Mouse (Mus musculus) lung, postnatal 36 days (tissue): ENCODE data around the gene Tmem135.
"Not testable (repeated sequence)": the region's sequence is repeated elsewhere in the genome, so short reads cannot be mapped to it uniquely, and the experiment has no call there.

Experiments
- DNase-seq: peaks from one replicate; pipeline ENCODE4 v3.0.0; 2022; ENCODE audit warnings: mixed read lengths

Tmem135 gene

DNA sequence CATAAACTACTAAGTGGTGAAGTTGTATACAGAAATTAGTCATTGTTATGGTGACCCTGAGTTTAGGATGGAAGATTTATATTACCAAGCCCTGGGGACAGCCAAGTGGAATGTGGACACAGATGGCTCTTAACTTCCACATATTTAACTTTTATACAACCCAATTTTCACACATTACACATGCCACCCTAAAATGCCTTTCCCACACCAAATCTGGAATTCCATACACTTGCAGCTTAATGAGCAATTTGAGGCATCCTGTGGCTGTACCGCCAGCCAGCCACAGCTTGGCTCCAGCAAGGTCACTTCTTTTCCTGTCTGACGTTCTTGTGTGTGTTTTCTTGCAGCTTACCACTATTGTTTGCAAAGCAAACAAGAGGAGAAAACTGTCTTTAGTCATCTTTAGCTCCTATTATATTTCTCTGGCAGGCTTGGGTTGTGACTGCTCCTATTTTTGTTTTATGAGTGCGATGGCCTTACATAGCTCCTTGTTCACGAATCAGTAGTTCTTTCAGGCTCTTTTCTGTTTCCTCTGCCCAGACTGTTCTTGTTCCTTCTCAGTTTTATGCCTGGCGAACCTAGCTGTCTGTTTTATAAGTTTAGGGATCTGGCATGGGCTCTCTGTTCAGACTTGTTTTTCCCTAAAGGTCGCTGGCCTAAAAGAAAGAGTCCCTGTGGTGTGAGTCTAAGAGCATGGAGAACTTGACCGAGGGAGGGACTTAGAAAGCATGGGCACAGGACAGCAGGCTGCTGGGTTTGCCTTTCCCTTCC, 22.9 kb downstream of the Tmem135 start:
- no peak for DNase-seq

DNA sequence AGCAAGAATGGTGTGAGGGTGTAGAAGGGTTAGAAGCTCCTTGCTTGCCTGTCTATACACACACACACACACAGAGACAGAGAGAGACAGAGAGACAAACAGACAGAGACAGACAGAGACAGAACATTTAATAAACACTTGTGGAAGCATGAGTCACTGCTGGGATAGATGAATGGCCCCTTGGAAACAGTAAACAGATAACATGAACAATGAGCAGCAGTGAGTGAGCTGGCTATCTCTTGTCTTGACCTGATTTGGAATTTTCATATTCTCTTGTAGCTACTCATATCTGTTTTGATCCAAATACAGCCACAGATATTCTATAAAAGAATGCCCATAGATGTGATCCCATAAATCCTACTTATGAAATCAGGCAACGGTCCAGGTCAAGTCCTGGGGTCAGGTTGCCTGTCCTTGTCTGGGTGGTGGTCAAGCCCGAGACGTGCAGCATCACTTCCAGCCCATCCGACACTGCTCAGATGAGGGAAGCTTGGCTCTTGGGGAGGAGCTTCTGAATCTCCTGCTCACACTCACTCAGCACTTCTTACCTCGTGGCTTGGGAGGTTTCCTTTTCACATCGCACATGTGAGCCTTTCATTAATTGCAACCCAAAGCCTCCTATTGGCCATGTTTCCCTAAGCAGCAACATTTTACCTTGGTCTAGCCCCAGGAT, 32.3 kb downstream of the Tmem135 start:
- no peak for DNase-seq

DNA sequence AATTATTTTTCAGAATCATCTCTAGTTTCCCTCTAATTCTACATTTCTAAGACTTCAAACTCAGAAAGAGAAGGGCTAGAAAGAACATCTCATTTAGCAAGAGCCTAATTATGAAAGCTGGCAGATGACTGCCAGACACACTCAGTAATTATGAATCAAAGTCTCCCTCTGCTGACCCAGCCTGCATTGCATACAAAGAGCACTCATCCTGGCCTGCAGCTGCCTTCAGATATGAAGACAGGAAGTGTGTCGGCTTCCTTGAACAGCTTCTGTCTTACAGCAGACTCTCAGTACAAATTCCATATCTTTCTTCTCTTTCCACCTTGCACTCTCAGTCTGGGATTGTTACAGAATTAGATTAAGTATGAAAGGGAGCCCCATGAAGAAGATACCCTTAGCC, 33.1 kb downstream of the Tmem135 start:
- DNase-seq, result peak; percentile 87

DNA sequence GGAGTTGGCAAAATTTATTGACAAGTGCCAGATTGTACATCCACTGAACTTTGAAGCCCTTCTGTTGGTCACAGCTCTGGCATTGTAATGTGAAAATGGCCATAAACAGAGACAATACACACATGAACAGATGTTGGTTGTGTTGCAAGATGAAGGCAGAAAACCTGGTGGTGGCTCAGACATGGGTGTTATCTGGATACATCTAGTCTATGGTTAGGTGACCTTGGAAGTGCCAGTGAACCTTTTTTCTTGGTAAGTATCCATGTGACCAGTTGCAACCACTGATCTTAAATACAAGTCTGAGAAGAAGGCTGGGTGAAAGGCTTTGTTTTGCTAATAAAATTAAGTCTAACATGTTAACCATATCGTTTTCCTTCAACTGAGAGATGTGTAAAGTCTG, 33.9 kb downstream of the Tmem135 start:
- DNase-seq, result no peak

DNA sequence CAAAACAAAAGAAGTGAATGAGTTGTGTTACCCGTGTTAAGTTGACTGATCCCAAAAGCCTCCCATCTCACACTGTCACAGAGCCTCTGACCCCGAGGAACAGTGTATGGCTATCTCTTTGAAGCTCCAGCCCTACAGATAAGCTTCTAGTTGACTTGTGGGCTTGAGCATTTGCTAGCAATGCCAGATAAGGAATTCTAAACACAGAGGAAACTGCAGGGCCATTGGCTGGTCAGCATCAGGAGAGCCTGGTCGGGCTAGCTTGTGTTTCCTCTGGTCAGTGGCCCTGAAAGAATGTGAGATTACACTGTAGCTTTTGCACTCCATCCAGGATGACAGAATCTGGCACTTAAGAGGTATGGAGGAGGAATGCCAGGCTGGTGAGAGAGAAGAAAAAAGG, 36.4 kb downstream of the Tmem135 start:
- DNase-seq, result no peak

DNA sequence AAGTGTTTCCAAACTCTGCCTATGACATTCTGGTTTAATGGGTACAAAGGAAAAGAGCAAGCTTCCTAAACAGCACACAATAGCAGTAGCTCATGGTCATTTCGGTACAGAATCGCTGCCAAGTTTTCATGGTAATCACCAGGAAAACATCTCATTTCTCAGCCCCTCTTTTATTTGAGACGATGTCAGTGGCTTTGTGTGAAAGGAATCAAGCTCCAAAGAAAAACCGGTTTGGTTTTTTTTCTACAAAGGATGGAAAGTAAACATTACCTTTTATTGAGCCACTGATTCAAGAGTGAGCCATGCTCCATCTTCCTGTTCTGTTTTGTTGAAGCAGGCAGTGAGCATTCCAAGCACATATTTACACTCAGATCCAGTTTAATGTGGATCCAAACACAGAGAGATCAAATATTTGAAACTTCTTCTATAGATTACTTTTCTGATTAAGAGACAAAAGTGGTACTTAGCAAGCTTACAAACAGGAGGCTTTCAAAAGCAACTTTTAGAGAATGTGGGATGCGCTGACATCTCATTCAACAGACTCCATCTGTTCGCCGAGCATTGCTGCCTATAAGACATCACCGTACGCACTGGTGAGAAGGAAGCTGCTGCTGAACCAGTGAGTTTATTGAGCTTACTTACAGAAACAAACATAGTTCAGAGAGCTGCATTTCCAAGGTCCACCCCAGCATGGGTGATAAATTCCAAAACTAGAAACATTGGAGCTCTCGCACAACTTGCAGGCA, 38.7 kb downstream of the Tmem135 start:
- DNase-seq, result no peak

DNA sequence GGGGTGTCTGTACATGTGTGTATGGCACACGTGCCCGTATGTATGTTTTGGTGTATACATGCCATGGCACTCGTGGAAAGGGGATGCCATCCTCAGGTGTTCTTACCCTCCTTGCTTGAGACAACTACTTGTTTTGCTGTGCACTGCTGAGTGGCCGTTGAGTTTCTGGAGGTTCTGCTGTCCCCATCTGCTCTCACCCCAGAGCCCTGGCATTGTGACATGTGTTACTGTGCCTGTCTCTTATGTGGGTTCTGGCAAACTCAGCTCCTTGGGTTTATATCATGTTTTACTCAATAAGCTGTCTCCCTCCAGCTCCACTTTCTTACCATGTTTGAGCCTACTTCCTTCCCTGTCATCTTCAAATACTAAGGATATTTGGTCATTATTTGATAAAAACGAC, 40.0 kb downstream of the Tmem135 start:
- no peak for DNase-seq

DNA sequence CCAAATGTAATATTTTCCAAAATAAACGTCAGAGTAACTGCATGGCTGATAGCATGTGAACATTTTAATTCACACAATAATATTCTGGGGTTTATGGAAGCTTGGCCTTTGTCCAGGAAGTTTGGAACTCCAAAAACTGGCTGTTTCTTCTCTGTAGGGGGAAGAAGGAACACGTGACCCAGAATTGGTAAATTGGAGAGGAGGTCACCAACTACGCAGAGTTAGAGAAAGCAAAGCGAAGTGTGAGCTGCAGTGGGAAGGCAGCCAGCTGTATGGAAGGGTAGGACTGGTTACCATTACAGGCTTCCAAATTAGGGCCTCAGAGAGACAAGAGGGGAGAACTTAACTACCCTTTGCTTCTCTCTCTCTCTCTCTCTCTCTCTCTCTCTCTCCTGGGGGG, 47.7 kb downstream of the Tmem135 start:
- no peak for DNase-seq

DNA sequence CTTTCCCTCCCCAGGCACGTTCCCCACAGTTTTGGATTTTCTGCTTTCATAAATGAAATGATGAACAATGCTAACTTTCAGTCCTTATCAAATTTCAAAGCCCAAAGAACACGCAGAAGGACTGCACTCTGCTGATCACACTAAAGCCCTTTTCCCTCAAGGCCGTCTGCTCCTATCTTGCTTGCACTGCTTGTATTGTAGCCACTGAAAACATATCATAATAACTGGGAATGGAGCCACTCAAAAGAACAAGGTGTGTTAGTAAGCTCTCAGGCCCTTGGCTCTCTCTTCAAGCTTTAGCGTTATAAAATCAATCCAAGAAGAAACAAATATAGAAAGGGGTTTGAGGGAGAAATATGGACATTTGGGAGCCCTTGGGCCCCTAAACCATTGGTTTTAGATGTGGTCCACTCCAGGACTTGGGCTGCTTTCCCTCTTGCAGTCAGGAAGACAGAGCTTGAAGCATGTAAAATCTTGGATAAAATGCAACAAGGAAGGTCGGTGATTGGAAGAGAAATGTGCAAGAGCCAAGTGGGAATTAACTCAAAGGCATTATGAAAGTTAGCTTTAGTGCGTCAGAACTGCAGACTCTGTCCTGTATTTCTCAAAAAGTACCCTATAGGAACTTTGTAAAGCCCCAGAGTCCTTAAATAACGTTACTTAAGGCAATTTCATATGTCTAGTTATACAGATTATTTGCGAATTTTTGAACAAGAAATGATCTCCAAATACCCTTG, 48.3 kb downstream of the Tmem135 start:
- no peak for DNase-seq

DNA sequence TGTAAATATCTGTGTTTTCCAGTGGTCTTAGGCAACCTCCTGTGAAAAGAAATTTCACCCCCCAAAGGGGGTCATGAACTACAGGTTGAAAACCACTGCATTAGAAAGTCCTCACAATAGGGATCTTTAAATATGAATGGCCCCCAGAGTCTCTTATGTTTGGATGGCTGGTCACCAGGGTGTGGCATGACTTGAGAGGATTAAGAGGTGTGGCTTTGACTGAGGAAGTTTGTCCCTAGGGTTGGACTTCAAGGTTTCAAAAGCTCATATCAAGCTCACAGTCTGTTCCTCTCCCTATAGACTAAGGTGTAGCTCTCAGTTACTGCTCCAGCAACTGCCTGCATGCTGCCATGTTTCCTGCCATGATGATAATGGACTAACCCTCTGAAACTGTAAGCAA, 62.0 kb downstream of the Tmem135 start:
- DNase-seq, result peak; percentile 15

DNA sequence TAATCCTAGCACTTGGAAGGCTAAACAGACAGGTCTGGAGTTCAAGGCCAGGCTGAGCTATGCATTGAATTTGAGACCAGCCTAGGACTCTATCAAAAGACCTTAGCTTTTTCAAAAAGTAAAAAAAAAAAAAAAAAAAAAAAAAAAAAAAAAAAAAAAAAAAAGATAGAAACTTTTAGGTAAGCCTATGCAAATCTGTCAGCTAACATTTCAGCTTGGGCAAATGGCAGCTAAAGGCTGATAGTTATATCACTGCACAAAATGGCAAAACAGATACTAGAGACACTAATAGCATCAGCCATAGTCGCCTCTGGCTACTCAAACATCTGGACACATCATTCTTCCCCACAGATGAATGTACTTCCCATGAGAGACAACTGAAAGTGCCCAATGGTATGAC, 64.2 kb downstream of the Tmem135 start:
- DNase-seq, result no peak

DNA sequence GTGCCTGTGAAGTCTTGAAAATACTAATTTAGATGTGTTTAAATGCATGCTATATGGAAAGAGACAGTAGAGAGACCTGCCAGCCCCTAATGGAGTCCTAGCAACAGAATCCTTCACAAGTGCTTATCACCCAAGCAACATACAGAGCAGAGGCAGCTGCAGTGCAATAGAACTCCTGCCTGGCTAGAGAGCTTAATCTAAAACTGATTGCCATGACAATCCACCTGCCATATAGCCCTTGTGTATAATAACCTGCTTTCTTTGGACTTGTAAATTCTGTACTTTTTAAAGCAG, 64.9 kb downstream of the Tmem135 start:
- DNase-seq, result no peak

DNA sequence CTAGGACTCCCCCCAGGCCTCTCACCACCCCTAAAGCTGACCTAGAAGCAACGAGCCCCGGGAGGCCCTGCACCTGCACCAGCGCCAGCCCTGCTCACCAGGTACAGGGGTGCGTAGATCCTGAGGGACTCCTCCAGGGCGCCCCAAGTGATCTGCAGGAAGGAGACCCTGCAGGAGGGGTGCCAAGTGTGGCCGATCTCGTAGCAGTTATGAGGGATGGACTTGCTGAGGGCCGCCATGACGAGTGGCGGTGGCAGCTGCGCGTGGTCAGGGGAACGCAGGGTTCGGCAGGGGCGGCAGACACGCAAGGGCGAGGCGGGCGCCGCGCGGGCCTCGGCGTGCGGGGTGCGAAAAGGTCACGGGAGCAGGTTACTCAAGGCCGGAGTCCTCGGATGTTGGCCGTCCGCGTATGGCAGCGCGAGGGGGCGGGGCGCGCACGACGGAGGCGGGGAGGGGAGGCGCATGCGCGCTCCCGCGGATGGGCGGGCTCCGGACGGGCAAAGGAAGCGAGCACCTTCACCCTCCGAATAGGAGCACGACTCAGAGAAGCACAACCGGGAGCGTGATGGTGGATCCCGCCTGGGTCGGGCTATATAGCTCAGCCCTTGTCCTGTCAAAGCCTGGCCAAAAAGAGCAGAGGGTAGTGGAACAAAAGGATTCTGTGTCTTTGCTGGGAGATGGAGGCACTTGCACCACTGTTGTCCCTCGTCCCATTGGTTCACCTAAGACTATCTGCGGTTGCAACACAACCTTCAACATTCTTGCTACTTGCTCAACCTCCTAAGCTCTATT, 65.5 kb downstream of the Tmem135 start:
- DNase-seq, result peak; percentile 95

DNA sequence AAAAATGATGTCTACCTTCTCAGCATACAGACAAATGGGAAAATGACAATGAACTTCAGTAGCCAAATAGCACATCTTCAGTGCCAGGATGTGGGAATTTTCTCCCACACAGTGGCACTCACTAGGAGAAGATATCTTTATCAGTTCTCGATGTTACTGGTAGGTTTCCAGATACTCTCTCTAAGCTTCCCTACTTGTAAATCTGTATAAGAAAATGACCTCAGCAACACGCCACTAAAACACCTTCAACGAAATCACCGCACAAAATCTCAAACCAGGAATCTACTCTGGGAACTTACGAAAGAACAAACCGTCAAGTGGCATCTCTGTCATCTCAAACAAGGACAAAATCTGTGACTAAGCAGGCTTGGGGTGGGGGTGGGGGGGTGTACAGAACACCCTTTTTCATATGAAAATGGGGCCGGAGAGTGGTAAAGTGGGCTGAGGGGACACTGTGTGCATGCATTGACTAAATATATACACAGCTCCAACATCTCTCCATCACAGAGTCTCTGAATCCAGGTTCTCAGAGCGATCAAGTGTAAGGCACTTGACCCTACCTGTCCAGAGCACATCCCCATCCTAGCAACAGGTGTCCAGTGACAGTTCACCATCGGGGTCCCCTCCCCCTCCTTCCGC, 66.2 kb downstream of the Tmem135 start:
- DNase-seq, result no peak

DNA sequence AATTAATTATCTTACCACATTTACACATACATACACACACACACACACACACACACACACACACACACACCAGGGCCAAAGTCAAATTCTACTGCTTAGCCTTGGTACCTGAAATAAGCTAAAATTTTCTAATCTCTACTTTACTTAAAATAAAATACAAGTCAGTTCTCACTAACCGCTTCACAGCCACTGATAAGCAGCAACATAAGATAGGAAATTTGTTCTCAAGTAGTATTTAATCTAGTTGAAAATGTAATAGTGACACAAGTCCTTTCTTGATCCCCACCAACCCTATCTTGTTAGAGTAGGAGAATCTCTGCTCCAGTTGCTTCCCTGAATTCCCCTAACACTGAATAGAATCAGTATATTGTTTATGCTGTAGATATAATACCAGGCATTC, 67.6 kb downstream of the Tmem135 start:
- DNase-seq, result no peak

DNA sequence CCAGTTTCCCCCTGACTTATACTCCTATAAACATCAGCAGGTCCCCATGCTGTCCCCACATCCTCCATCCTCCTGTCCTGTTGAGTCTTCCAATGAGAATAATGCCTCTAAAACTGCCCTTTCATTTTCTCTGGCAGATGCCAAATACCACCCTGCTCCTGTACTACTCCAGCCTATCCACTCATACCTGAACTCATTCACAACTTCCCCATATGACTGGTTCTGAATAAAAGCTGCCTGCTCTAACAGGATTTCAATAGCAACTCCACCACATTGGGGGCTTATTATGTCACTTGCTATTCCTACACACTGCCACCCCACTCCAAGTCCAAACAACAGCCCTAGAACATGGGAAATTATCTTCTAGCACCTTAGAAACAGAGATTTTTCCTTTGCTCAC, 68.7 kb downstream of the Tmem135 start:
- DNase-seq, result no peak

DNA sequence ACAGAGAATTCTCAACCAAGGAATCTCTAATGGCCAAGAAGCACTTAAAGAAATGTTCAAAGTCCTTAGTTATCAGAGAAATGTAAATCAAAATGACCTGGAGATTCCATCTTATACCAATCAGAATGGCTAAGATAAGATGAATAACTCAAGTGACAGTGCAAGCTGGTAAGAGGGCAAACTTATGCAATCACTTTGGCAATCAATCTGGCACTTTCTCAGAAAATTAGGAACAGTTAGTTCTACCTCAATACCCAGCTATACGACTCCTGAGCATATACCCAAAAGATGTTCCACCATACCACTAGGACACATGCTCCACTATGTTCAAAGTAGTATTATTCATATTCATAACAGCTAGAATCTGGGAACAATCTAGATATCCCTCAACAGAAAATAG, 74.1 kb downstream of the Tmem135 start:
- peak; percentile 38 for DNase-seq

DNA sequence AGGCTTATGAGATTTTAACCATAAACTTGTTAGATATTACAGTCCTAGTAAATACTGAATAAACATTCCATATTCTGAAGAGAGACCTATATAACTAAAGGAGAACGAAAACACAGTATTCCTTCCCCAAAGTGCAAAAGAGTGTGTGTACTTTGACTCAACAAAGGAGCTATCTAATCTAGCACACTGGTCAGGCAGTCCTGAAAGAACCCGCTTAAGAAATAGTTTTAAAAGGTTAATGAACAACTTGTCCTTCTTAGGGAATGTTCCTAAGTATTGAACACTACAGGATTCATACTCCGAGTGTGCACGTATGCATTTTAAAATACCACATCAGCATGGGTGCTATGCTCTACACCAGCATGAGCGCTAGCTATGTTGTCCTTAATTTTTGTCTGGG, 76.3 kb downstream of the Tmem135 start:
- DNase-seq, result no peak

DNA sequence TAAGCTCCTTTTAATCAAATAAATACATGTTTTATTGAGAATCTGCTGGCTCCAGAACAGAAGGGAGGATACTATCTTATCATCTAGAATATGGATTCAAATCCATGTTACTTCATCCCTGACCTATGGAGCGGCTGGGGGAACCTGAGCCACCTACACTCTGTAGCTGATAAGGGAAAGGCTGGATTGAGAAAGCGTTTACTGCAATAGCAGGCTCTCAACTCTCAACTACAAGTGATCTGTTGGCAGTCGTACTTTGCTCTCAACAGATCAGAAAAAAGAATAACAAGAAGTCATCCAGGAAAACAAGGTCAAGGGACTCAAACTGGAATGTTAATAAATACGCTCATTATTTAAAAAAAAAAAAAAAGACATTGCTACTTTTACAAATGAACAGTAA, 77.3 kb downstream of the Tmem135 start:
- peak; percentile 29 for DNase-seq

DNA sequence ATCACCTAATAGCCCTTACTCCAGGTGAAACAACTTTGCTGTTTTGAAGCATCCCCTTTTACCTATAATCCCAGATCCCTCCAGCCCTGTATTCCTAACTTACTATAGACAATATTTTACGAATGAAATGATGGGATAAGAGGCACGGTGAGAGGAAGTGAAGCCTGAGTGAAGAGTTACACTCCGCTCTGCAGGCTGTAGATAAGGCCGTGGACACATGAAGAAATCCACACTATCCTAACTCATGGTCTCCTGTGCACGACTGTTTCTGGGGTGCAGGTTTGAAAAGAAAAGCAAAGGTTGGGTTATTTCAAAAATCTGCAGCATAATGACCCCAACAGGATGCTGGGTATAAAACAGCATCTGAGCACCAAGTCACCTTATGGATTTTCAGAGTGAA, 77.8 kb downstream of the Tmem135 start:
- DNase-seq, result no peak

DNA sequence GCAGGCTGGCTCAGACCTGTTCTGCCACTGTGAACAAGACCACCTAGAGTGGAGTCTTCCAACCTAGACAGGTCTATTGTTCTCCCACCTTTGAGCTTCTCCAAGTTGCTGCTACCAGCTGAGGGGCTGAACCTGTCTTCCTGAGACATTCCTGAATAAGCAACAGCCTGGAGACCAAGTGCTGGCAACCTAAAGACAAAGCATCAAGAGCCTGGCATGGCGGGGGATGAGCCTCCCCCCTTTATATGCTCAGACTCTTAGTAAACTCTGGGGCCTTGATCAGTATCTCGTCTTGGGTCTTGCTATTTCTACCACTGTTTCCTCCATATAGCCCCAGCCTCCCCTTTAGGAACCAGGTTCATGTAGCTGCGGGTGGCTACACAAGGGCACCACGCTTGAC, 81.3 kb downstream of the Tmem135 start:
- not testable (repeated sequence) for DNase-seq

DNA sequence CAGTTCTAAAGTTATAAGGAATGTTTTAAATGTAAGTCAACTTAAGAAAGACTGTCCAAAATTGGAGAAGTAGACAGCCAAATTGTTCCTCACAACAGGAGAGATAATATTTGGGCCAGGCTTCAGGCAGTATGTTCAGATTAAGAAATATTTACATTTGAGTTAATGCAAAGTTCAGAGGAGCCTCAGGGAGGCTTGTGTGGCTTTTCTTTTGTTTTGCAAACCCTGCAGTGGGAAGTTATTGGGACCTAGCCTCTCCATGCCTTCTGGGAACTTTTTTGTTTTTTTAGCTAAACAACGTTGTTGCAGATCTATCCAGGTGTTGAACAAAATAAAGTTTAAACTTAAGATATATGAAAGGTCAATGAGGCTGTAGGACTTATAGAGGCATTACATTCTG, 84.7 kb downstream of the Tmem135 start:
- DNase-seq, result no peak
